Mouse (Mus musculus): ENCODE results near the gene Tbx1. TPM values are rescaled to one million over a fixed set of nuclear protein-coding genes. Genes with fewer than 3 reads are reported as not detected.
A peak's percentile ranks its signal among the peaks of the same experiment; 100 is the strongest.

Gene Tbx1
- total RNA-seq, 2 experiments from 2014 or later, result 1.1 to 1.3 TPM

- DNase-seq, result no peak
Observed at GRCm38 (mm10) chr16:18622916-18623750, 32.7 kb upstream of the Tbx1 start.

GRCm38 (mm10) chr16:18622019-18622418, 31.5 kb upstream of the Tbx1 start, which contains the start of gene Gp1bb:
TSS of gene Gp1bb (minus strand) at chr16:18622403.
- no peak for DNase-seq

GRCm38 (mm10) chr16:18621362-18622001, 31.0 kb upstream of the Tbx1 start:
- DNase-seq, result no peak

GRCm38 (mm10) chr16:18620601-18621361, 30.3 kb upstream of the Tbx1 start:
- no peak for DNase-seq

- DNase-seq, result no peak
Observed at GRCm38 (mm10) chr16:18620201-18620600, 29.7 kb upstream of the Tbx1 start.

- DNase-seq, result no peak
Observed at GRCm38 (mm10) chr16:18619110-18619509, 28.6 kb upstream of the Tbx1 start.

GRCm38 (mm10) chr16:18618297-18618696, 27.8 kb upstream of the Tbx1 start:
- DNase-seq, result no peak

GRCm38 (mm10) chr16:18617370-18618065, 27.0 kb upstream of the Tbx1 start:
- peak; percentile 82 to 96 for DNase-seq

- DNase-seq, result no peak
Observed at GRCm38 (mm10) chr16:18613301-18613700, 22.8 kb upstream of the Tbx1 start.

GRCm38 (mm10) chr16:18611752-18612151, 21.3 kb upstream of the Tbx1 start:
- no peak for DNase-seq

GRCm38 (mm10) chr16:18609099-18609498, 18.6 kb upstream of the Tbx1 start:
- DNase-seq, result no peak

GRCm38 (mm10) chr16:18608226-18608625, 17.8 kb upstream of the Tbx1 start:
- DNase-seq, result no peak

- DNase-seq, result no peak
Observed at GRCm38 (mm10) chr16:18605705-18606104, 15.2 kb upstream of the Tbx1 start.

GRCm38 (mm10) chr16:18604267-18604701, 13.8 kb upstream of the Tbx1 start:
- peak; percentile 75 for DNase-seq

GRCm38 (mm10) chr16:18601447-18601846, 11.0 kb upstream of the Tbx1 start:
- DNase-seq, result no peak

- no peak for DNase-seq
Observed at GRCm38 (mm10) chr16:18598006-18598405, 7.5 kb upstream of the Tbx1 start.

- no peak for DNase-seq
Observed at GRCm38 (mm10) chr16:18596255-18596654, 5.8 kb upstream of the Tbx1 start.

GRCm38 (mm10) chr16:18593930-18594329, 3.5 kb upstream of the Tbx1 start:
- DNase-seq, result no peak

GRCm38 (mm10) chr16:18591047-18592018, 862 bp upstream of the Tbx1 start:
- DNase-seq, result no peak

GRCm38 (mm10) chr16:18589080-18589621, 1.3 kb downstream of the Tbx1 start:
- DNase-seq, result no peak

GRCm38 (mm10) chr16:18588738-18589055, 1.8 kb downstream of the Tbx1 start:
- no peak for DNase-seq
